Mouse (Mus musculus) liver, embryonic 14.5 days (tissue): ENCODE data around the gene Fubp1.

Experiments
- CTCF ChIP-seq: IDR thresholded peaks from 2 replicates; pipeline ENCODE4 v1.5.1; 2016; ENCODE audit warnings: antibody characterized with exemption, low read depth, control low read depth
- EP300 ChIP-seq: IDR thresholded peaks from 2 replicates; pipeline ENCODE4 v1.6.1; 2016; ENCODE audit warnings: antibody characterized with exemption, low read depth

- no peak for TF ChIP-seq CTCF
- no peak for TF ChIP-seq EP300
These were observed 24.1 kb upstream of the Fubp1 start for GRCm38 (mm10) chr3:152186106-152186505.
